Mouse (Mus musculus): Measurements from ENCODE around the gene Nol10. TPM values are rescaled to one million over a fixed set of nuclear protein-coding genes. Genes with fewer than 3 reads are reported as not detected.

Gene Nol10
- total RNA-seq, 2 experiments from 2014 or later: 20.3 to 21.4 TPM

GRCm38 (mm10) chr12:17360104-17360503 lies 11.8 kb downstream of the Nol10 start:
- intact Hi-C loops (cut with DNase I): no loop called here
- DNase-seq (ENCODE audit: low spot score in 2 of 2): no peak

- intact Hi-C loops (cut with DNase I): no loop called here
- no peak for DNase-seq (ENCODE audit: low spot score in 2 of 2)
These were observed 12.4 kb downstream of the Nol10 start for GRCm38 (mm10) chr12:17360650-17361049.

GRCm38 (mm10) chr12:17362316-17362715 lies 14.1 kb downstream of the Nol10 start:
- intact Hi-C loops (cut with DNase I): no loop called here

GRCm38 (mm10) chr12:17366981-17367380 lies 18.7 kb downstream of the Nol10 start:
- intact Hi-C loops (cut with DNase I): loop anchor here (2.0 kb wide), 2 partner anchors 178 to 442 kb away; partner anchors contain the start of gene Odc1
- DNase-seq (ENCODE audit: low spot score in 2 of 2): peak; percentile 53 to 56

More at GRCm38 (mm10) chr12:17362316-17362715, 14.1 kb downstream of the Nol10 start:
- DNase-seq (ENCODE audit: low spot score in 2 of 2): no peak

GRCm38 (mm10) chr12:17369111-17369510 lies 20.9 kb downstream of the Nol10 start:
- no peak for DNase-seq (ENCODE audit: low spot score in 2 of 2)

GRCm38 (mm10) chr12:17369551-17370325 lies 21.5 kb downstream of the Nol10 start:
- intact Hi-C loops (cut with DNase I): no loop called here
- no peak for DNase-seq (ENCODE audit: low spot score in 2 of 2)

More at GRCm38 (mm10) chr12:17369111-17369510, 20.9 kb downstream of the Nol10 start:
- intact Hi-C loops (cut with DNase I): no loop called here

GRCm38 (mm10) chr12:17371589-17372235 lies 23.5 kb downstream of the Nol10 start:
- intact Hi-C loops (cut with DNase I): no loop called here
- DNase-seq (ENCODE audit: low spot score in 2 of 2): no peak

- no peak for DNase-seq (ENCODE audit: low spot score in 2 of 2)
- intact Hi-C loops (cut with DNase I): no loop called here
These were observed 24.4 kb downstream of the Nol10 start for GRCm38 (mm10) chr12:17372696-17373095.

GRCm38 (mm10) chr12:17373470-17373975 lies 25.3 kb downstream of the Nol10 start:
- DNase-seq (ENCODE audit: low spot score in 2 of 2): peak in 1 of 2 experiments; percentile 49
- intact Hi-C loops (cut with DNase I): no loop called here

GRCm38 (mm10) chr12:17375243-17375642 lies 27.0 kb downstream of the Nol10 start:
- intact Hi-C loops (cut with DNase I): no loop called here
- DNase-seq (ENCODE audit: low spot score in 2 of 2): no peak

- intact Hi-C loops (cut with DNase I): no loop called here
- DNase-seq (ENCODE audit: low spot score in 2 of 2): no peak
These were observed 28.3 kb downstream of the Nol10 start for GRCm38 (mm10) chr12:17376521-17376920.

- intact Hi-C loops (cut with DNase I): no loop called here
- DNase-seq (ENCODE audit: low spot score in 2 of 2): no peak
These were observed 32.7 kb downstream of the Nol10 start for GRCm38 (mm10) chr12:17380991-17381390.

GRCm38 (mm10) chr12:17382759-17383158 lies 34.5 kb downstream of the Nol10 start:
- intact Hi-C loops (cut with DNase I): no loop called here
- DNase-seq (ENCODE audit: low spot score in 2 of 2): no peak

- intact Hi-C loops (cut with DNase I): no loop called here
- DNase-seq (ENCODE audit: low spot score in 2 of 2): no peak
These were observed 38.6 kb downstream of the Nol10 start for GRCm38 (mm10) chr12:17386896-17387295.

- intact Hi-C loops (cut with DNase I): no loop called here
- DNase-seq (ENCODE audit: low spot score in 2 of 2): no peak
These were observed 39.3 kb downstream of the Nol10 start for GRCm38 (mm10) chr12:17387332-17388135.

- no peak for DNase-seq (ENCODE audit: low spot score in 2 of 2)
- intact Hi-C loops (cut with DNase I): no loop called here
These were observed 39.8 kb downstream of the Nol10 start for GRCm38 (mm10) chr12:17388136-17388437.

GRCm38 (mm10) chr12:17390036-17390435 lies 41.8 kb downstream of the Nol10 start:
- no peak for DNase-seq (ENCODE audit: low spot score in 2 of 2)
- intact Hi-C loops (cut with DNase I): no loop called here

- DNase-seq (ENCODE audit: low spot score in 2 of 2): no peak
These were observed 42.3 kb downstream of the Nol10 start for GRCm38 (mm10) chr12:17390510-17390909.

GRCm38 (mm10) chr12:17393148-17393547 lies 44.9 kb downstream of the Nol10 start:
- no peak for DNase-seq (ENCODE audit: low spot score in 2 of 2)
- intact Hi-C loops (cut with DNase I): no loop called here

More at GRCm38 (mm10) chr12:17390510-17390909, 42.3 kb downstream of the Nol10 start:
- intact Hi-C loops (cut with DNase I): no loop called here

GRCm38 (mm10) chr12:17397150-17397549 lies 48.9 kb downstream of the Nol10 start:
- intact Hi-C loops (cut with DNase I): no loop called here
- DNase-seq (ENCODE audit: low spot score in 2 of 2): no peak

Data from left cerebral cortex, postnatal 25 days (tissue).